Mouse (Mus musculus) limb, embryonic 10.5 days (tissue): ENCODE data around the gene Sgca. TPM values are rescaled to one million over a fixed set of nuclear protein-coding genes. Genes with fewer than 3 reads are reported as not detected.
A peak's percentile ranks its signal among the peaks of the same experiment; 100 is the strongest.

Experiments used
- DNase-seq: peaks from one replicate; pipeline ENCODE4 v3.0.0-alpha.2; 2017; ENCODE audit warnings: low spot score
- H3K27ac ChIP-seq: fragments of 300-500 bp; sonication (generic); 2 replicates; pipeline ENCODE4 v1.5.1; 2016; ENCODE audit warnings: mild to moderate bottlenecking
- H3K27me3 ChIP-seq: fragments of 300-500 bp; sonication (generic); 2 replicates; pipeline ENCODE4 v1.6.1; 2016; ENCODE audit warnings: low read depth, mild to moderate bottlenecking; ENCODE audit not compliant: poor library complexity, severe bottlenecking
- H3K36me3 ChIP-seq: fragments of 300-500 bp; sonication (generic); 2 replicates; pipeline ENCODE4 v1.6.1; 2016; ENCODE audit warnings: mild to moderate bottlenecking, moderate library complexity
- H3K4me1 ChIP-seq: fragments of 300-500 bp; sonication (generic); 2 replicates; pipeline ENCODE4 v1.6.1; 2016
- H3K4me3 ChIP-seq: fragments of 300-500 bp; sonication (generic); 2 replicates; pipeline ENCODE4 v1.5.1; 2016; ENCODE audit warnings: mild to moderate bottlenecking, moderate library complexity
- H3K9me3 ChIP-seq: fragments of 300-500 bp; sonication (generic); replicated peaks from 2 replicates; pipeline ENCODE4 v1.6.1; 2016; ENCODE audit warnings: mild to moderate bottlenecking
- WGBS: fragments of 180-500 bp; shearing (Covaris S2); methylation state at CpG from one replicate; pipeline ENCODE4 v1.1.7; 2016; 5-methylcytosine and 5-hydroxymethylcytosine counted together
- polyA plus RNA-seq: library from polyadenylated mRNA; unstranded; fragments of >200 nt; fragmentation: Nextera tagmentation; extraction: Ambion mirVana; gene quantifications from 2 replicates; pipeline ENCODE4 v1.2.1, GENCODE M21; 2016

Sgca gene
- polyA plus RNA-seq, 1 experiment from 2014 or later: 0.23 TPM

DNA sequence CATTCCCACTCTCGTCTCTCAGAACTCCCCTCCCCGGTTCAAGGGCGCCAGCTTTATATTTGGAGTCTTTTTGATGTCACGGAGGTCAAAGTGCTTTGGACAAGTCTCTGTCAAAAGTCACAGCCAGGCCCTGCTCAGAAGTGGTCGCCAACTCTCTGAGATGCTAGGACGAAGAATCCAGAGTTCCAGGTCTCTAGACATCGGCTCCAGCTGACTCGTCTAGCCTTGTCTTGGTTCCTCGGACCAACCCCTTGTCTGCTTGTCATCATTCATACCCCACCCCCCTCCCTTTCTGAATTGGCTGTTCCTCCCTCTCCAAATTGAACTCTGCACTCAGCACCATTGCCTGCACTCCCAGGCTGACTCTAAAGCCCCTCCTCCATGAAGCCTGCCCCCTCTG is 46.5 kb downstream of the Sgca start:
- Histone ChIP-seq H3K27me3 (peaks cover 27% of the 10 kb centered on the region), H3K4me3 (peak overlapping the region; percentile 28; the same call in 1 of the 2 replicates), H3K27ac (peak overlapping the region; percentile 92), H3K9me3 (no peaks in the 10 kb centered on the region), H3K4me1 (peaks cover 69% of the 10 kb centered on the region), H3K36me3 (no peaks in the 10 kb centered on the region)
- peak; percentile 56 for DNase-seq
- WGBS: 19% methylated on average over 9 of the region's 9 CpGs

GRCm38 (mm10) chr11:94928820-94929219 is 47.3 kb downstream of the Sgca start:
- peak; percentile 99 for DNase-seq
- H3K36me3 ChIP-seq: no peaks in the 10 kb centered on the region
- peaks cover 61% of the 10 kb centered on the region for H3K4me1 ChIP-seq
- peaks cover 20% of the 10 kb centered on the region for H3K27me3 ChIP-seq
- H3K27ac ChIP-seq: peak overlapping the region; percentile 92
- peak overlapping the region; percentile 28 for H3K4me3 ChIP-seq
- 2% methylated on average over 13 of the region's 13 CpGs for whole genome bisulfite sequencing
- no peaks in the 10 kb centered on the region for H3K9me3 ChIP-seq

DNA sequence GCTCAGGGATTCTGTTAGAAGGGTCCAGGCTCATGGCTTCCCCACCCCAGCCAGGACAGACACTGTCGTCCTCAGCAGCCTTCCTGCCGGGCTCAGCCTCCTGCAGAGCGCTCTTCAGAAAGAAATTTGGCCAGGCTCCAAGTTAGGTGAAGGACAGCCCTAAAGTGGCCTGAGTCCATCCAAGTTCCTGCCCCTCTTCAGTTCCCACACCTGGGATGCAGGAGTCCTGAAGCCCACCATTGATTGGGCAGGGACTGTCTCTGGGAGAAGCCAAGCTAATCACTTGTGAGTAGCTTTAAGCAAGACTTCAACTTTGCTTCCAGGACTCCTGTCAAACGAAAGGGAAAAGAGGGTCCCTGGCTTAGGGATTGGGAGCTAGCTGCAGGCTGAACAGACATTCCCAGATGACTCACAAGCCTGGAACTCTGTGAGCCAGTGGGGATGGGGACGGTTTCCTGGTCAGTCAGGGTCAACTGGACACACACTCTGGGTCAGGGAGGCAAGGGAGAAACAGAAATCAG is 48.3 kb downstream of the Sgca start:
- WGBS: 22% methylated on average over 5 of the region's 5 CpGs
- H3K9me3 ChIP-seq: no peaks in the 10 kb centered on the region
- DNase-seq: peak; percentile 58
- peak overlapping the region; percentile 28; the same call in 1 of the 2 replicates for H3K4me3 ChIP-seq
- H3K27ac ChIP-seq: peak overlapping the region; percentile 92
- H3K4me1 ChIP-seq: peaks cover 52% of the 10 kb centered on the region
- H3K27me3 ChIP-seq: peaks cover 12% of the 10 kb centered on the region; the same call in 1 of the 2 replicates
- no peaks in the 10 kb centered on the region for H3K36me3 ChIP-seq

- 55% methylated on average over 11 of the region's 11 CpGs for WGBS
- Histone ChIP-seq H3K4me1 (peaks cover 48% of the 10 kb centered on the region), H3K27ac (peak overlapping the region; percentile 92; the same call in 1 of the 2 replicates), H3K27me3 (no peaks in the 10 kb centered on the region), H3K4me3 (no peak overlapping the region), H3K36me3 (no peaks in the 10 kb centered on the region), H3K9me3 (no peaks in the 10 kb centered on the region)
- DNase-seq: no peak
Measured at GRCm38 (mm10) chr11:94926431-94926830, 49.7 kb downstream of the Sgca start.

DNA sequence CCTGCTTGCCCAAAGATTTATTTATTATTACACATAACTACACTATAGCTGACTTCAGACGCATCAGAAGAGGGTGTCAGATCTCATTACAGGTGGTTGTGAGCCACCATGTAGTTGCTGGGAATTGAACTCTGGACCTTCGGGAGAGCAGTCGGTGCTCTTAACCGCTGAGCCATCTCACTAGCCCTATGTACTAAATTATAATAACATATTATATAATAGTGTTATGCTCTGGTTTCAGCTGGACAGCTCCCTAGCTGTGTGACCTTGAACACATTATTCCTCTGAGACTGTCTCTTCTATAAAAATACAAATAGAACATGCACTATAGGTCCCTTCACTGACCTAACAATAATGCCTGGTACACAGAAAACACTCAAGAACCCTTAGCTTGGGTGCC is 51.1 kb downstream of the Sgca start:
- WGBS: 94% methylated on average over 4 of the region's 4 CpGs
- Histone ChIP-seq H3K4me1 (peaks cover 49% of the 10 kb centered on the region), H3K36me3 (no peaks in the 10 kb centered on the region), H3K27ac (no peak overlapping the region), H3K27me3 (no peaks in the 10 kb centered on the region), H3K9me3 (no peaks in the 10 kb centered on the region), H3K4me3 (no peak overlapping the region)
- DNase-seq: no peak

GRCm38 (mm10) chr11:94920996-94921401 is 55.1 kb downstream of the Sgca start:
- 51% methylated on average over 6 of the region's 6 CpGs for WGBS
- Histone ChIP-seq H3K9me3 (no peaks in the 10 kb centered on the region), H3K4me3 (no peak overlapping the region), H3K36me3 (no peaks in the 10 kb centered on the region), H3K4me1 (peaks cover 25% of the 10 kb centered on the region), H3K27ac (no peak overlapping the region), H3K27me3 (no peaks in the 10 kb centered on the region)
- DNase-seq: peak; percentile 29

- Histone ChIP-seq H3K36me3 (no peaks in the 10 kb centered on the region), H3K4me3 (no peak overlapping the region), H3K27ac (no peak overlapping the region), H3K9me3 (no peaks in the 10 kb centered on the region), H3K4me1 (peaks cover 40% of the 10 kb centered on the region), H3K27me3 (no peaks in the 10 kb centered on the region)
- DNase-seq: no peak
- WGBS: 77% methylated on average over 6 of the region's 6 CpGs
Measured at GRCm38 (mm10) chr11:94917717-94918116, 58.4 kb downstream of the Sgca start.

DNA sequence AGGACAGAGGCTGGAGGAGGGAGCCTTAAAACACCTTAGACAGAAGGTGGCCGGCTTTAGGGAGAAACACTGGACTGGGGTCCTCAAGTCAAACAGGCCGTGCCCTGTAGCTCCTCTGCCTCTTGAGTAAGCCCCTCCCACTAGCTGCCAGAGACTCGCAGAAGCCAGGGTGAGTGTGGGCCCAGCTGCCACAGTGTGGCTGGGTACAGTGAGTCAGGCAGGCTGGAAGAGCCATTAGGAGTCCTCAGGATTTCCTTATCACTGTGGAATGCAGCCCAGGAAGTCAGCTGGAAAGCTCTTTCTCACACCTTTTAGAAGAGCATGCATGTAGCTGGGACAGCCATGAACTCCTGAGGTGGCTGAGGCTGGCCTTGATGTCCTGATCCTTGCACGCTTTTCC is 59.6 kb downstream of the Sgca start:
- Histone ChIP-seq H3K4me3 (no peak overlapping the region), H3K36me3 (no peaks in the 10 kb centered on the region), H3K27ac (peak overlapping the region; percentile 67), H3K9me3 (no peaks in the 10 kb centered on the region), H3K4me1 (peaks cover 48% of the 10 kb centered on the region), H3K27me3 (no peaks in the 10 kb centered on the region)
- no peak for DNase-seq
- WGBS: 25% methylated on average over 4 of the region's 4 CpGs

GRCm38 (mm10) chr11:94915675-94916403 is 60.3 kb downstream of the Sgca start:
- Histone ChIP-seq H3K9me3 (no peaks in the 10 kb centered on the region), H3K27me3 (no peaks in the 10 kb centered on the region), H3K4me3 (no peak overlapping the region), H3K27ac (peak overlapping the region; percentile 70), H3K4me1 (peaks cover 44% of the 10 kb centered on the region), H3K36me3 (no peaks in the 10 kb centered on the region)
- 36% methylated on average over 13 of the region's 16 CpGs for WGBS
- no peak for DNase-seq

GRCm38 (mm10) chr11:94913302-94914090 is 62.6 kb downstream of the Sgca start:
- DNase-seq: no peak
- H3K9me3 ChIP-seq: no peaks in the 10 kb centered on the region
- no peak overlapping the region for H3K27ac ChIP-seq
- 76% methylated on average over 6 of the region's 6 CpGs for WGBS
- no peaks in the 10 kb centered on the region for H3K36me3 ChIP-seq
- H3K4me3 ChIP-seq: no peak overlapping the region
- H3K4me1 ChIP-seq: peaks cover 37% of the 10 kb centered on the region
- no peaks in the 10 kb centered on the region for H3K27me3 ChIP-seq

Other genes with a start within 250 kb of the Sgca start
- 0.16 and 0.20 TPM in 2 replicates for gene Cdc34b, start 234.5 kb downstream of the Sgca start, polyA plus RNA-seq
- not detected in 2 replicates for gene Tmem92, start 193.6 kb downstream of the Sgca start, polyA plus RNA-seq
- 81.4 and 104 TPM in 2 replicates for gene Col1a1, start 40.1 kb downstream of the Sgca start, polyA plus RNA-seq
- not detected in 2 replicates for gene Hils1, start 8.7 kb downstream of the Sgca start, polyA plus RNA-seq
- gene Ppp1r9b, start 14.7 kb upstream of the Sgca start, polyA plus RNA-seq: 9.9 and 10.8 TPM in 2 replicates
- gene Samd14, start 33.6 kb upstream of the Sgca start, polyA plus RNA-seq: 29.7 and 39.2 TPM in 2 replicates
- gene Pdk2, start 65.0 kb upstream of the Sgca start, polyA plus RNA-seq: 9.8 and 21.2 TPM in 2 replicates
- gene Itga3, start 100.5 kb upstream of the Sgca start, polyA plus RNA-seq: 10.2 and 11.1 TPM in 2 replicates
- 6.9 and 9.5 TPM in 2 replicates for gene Dlx3, start 143.8 kb upstream of the Sgca start, polyA plus RNA-seq
- gene Dlx4, start 169.9 kb upstream of the Sgca start, polyA plus RNA-seq: 0.85 and 1.9 TPM in 2 replicates